Mouse (Mus musculus) c-Kit-negative CD71-positive TER-119-positive erythroid progenitor cells, embryonic 14.5 days (primary cell): ENCODE data around the gene Ramp1.

ENCODE experiments used
- DNase-seq: peaks from one replicate; pipeline ENCODE4 v3.0.0-alpha.2; 2013; ENCODE audit warnings: low read depth, low spot score

Ramp1 gene

DNA sequence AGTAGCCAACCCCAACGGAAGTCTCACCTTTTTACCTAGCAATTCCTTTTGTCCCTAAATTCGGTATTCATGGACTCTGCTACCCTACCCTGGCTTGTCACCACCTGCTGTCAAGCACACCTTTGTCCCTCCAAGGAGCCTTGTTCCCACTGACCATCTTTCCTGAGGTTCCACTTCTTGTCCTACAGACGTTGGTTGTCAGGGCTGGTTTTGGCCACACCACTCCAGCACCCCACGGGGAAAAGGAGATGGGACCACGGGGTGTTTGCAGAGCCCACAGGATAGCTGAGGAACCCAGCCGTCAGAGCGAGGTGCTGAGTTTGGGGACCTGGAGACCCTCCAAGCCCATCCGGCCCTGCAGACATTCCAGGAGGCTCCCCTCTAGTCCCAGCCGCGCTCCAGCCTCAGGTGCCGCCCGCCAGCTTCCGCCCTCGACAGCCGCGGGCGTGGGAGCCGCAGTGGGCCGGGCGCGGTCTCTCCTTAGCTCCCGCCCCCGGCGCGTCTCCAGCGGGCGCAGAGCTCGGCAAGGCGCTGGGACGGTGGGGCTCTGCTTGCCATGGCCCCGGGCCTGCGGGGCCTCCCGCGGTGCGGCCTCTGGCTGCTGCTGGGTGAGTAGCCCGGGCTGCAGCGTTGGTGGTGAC, at the start of gene Ramp1:
Ramp1 (plus strand) TSS at position 290 of the 641 bp plus-strand sequence.
- no peak for DNase-seq

DNA sequence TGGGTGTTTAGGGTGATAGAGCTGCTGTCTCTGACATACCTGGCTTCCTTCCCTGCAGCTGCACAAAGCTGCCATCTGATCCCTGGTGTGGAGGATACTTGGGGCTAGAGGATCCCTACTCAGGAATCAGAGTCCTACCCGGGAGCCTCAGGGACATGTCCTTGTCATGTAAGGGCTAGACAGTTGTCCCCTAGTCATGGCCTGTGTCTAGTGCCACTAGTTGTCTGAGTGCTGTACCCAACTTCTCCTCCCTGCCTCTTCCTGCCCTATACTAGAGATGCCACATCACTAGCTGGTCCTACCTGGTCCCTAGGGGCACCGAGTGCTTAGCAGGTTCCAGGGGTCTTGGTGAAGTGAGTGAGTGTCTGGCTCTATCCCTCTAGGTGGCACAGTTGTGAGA, 42.6 kb upstream of the Ramp1 start:
- DNase-seq = no peak

DNA sequence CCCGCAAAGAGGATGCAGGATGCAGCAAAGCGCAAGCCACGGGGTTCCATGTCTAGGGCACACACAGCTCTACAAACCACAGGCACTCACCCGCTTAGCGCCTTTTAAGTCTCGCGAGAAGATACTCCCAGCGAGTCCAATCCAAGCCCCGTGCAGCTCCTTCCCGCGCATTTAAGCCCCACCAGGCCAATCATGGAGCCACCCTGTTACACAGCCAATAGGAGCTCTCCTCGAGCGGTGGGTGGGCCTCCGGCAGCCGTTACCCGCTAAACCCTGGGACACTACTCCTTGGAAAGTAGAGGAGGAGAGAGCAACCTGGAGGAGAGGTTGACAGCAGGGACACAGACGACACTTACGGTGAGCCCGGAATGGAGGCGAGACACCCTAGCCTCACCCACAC, 34.8 kb upstream of the Ramp1 start, which contains the start of gene Rbm44:
Rbm44 (plus strand) TSS at position 277 of the 400 bp plus-strand sequence.
- DNase-seq = no peak

DNA sequence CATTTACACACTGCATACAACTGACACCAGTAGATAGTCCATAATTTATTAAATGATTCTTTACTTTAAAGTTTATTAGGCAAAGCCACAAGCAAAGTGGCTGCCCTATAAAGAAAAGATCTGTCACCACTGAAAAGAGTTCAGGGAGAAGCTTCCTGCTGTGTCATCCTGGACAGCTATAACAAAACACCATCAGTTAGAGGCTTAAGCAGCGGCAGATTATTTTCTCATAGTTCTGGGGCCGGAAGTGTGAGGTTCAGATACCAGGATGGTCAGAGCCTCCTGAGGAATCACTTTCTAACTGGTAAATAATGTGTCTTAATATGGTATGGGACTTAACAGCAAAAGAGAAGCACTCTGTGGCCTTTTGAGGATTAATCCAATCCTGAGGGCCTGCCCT, 28.1 kb upstream of the Ramp1 start:
- DNase-seq = no peak

DNA sequence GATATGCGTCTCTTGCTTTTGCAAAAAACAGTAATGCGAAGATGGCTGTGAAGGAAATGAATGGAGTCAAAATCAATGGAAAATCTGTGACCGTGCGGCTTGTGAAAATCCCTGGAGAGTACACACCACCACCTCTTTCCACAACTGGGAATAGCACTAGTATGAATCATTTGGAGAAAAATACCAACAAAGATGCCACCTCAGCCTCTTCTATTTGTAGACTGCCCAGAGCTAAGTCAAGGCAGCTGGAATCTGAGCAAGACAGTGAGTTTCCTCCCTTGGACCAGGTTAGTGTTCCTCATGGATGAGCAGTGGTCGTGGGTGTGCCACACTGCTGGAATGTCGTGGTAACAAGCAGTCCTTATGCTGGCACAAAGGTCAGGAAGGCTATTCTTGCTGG, 12.8 kb upstream of the Ramp1 start:
- DNase-seq = no peak

DNA sequence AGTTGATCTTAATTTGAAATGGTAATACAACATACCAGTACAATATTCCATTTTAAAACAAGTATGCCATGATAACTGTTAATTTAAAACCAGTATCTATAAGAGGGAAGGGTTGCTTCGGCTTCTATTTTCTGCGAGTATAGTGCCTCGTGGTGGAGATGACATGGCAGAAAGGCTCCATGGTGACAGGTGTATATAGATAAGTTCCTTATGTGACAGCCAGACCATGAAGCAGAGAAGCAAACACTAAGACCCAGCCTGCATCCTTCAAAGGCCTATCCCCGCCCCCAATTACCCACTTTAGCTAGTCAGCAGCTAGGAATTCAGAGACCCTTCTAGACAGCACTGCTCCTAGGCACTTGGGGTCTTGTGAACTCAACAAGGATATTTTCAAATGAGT, 10.5 kb upstream of the Ramp1 start:
- no peak for DNase-seq

DNA sequence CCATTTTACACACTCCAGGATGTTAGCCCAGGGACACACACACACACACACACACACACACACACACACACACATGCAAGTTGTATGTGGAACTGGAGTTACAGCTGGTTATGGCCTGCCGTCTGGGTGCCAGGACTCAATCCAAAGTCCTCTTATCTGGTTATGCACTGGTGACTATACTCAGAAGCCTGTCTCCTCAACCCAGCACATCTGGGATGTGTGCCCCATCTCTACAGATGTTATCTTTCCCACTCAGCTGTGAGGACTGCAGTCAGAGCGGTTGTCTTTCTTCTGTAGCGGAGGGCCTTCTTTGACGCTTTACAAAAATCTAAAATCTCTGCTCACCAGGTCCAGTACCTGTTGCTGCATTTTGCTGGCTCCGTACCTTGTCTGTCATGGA, 4.8 kb upstream of the Ramp1 start:
- no peak for DNase-seq

DNA sequence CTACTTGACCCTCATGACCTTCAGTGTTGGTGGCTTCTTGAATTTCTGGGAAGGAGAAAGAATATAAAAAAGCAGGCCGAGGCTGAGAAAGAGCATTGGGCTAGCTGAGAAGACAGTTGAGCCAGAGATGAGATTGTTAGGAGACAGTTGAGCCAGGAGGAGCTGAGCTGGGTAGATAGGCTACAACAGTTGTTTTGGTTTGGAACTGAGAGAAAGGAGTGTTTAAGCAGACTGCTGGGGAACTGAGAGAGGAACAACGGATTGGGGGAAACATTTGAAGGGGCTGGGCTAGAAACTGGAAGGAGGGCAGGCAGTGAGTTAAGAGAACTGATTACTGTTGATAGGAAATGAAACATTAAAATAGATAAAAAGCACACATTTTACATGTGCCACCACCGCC, 3.6 kb upstream of the Ramp1 start:
- DNase-seq = no peak

DNA sequence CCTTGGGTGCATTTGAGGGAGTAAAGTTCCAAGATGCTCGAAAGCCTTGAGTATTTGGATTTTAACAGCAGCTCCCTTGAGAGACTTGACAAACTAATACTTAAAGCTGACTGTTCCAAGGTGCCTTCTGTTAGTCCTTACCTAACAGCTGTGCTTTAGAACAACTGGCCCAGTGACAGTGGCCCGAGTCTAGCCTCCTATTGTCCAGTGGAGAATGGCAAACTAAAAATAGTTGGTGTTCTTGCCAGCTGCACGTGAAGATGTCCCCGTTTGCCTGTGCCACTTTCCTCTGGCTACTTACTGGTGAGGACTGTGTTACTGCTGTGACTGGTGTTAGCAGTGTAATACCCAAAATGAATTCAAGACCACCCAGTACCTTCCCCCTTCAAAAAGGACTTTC, 2.8 kb upstream of the Ramp1 start:
- no peak for DNase-seq

DNA sequence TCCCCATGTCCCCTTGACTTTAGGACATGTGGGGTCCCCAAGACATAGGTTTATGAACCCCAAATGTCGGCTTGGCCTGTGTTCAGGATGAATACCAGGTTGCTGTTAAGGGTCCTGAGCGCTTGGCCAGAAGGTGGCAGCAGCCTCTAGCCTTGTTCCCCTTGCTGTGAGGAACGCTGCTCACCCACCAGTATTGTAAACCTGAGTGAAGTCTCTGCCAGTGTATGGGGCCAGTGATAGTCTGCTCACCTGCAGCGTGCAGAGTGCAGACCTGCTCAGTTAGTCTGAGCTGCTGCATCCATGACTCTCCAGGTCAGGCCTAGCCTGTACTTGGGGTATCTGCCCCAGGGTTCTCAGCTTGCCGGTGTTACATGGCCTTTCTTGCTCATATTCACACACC, 536 bp upstream of the Ramp1 start:
- DNase-seq = no peak

DNA sequence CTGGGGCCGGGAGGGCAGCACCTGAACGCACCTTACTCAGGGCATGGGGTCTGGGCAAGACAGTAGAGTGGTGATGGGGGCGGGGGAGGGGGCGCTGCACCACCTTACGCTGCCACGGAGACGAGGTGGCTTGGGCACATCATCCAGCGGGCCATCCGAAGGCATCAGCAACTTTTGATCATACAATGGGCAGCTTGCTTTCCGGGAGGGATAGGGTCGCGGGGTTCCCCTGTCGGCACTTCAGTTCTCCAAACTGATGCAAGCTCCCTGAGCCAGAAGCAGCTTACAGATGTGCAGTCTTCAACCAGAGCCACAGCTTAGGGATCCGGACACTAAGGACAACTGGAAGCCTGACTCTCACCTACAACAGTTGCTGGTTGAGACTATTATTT, 548 bp downstream of the Ramp1 start:
- no peak for DNase-seq

DNA sequence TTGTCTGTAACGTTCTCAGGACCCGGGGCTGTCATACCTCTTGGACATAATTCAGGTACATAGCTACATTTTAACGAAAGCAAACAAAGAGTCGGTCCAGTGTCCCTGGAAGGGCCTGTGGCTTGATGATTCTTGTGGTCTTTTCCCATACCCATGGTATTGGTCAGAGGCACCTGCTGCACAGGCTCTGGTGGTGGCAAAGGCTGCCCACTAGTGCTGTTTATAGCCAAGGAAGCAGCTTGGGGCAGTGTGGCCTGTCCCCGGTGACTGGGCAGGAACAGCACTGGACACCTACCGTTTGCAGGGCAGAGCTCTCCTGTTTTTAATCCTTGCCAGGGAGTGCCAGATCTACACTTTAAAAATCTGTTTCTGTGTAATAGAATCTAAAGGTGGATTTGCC, 1.1 kb downstream of the Ramp1 start:
- no peak for DNase-seq

DNA sequence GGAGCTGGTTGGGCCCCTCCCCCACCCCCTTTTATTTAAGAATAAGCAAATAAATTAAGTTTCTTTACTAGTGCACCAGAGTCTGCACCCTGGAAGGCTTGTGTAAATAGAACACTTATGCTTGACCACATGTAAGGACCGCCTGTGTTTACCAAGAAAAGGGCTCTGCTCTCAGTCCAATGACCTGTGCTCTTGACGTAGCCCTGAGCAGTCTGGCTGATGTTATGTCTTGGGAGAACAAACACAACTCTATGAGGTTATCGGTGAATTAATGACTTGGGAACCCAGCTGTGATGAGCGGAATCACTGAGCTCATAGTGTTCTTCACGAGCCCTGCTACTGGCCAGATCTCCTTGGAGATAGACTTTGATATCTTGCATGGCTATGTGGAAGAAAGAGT, 1.6 kb downstream of the Ramp1 start:
- DNase-seq = no peak

DNA sequence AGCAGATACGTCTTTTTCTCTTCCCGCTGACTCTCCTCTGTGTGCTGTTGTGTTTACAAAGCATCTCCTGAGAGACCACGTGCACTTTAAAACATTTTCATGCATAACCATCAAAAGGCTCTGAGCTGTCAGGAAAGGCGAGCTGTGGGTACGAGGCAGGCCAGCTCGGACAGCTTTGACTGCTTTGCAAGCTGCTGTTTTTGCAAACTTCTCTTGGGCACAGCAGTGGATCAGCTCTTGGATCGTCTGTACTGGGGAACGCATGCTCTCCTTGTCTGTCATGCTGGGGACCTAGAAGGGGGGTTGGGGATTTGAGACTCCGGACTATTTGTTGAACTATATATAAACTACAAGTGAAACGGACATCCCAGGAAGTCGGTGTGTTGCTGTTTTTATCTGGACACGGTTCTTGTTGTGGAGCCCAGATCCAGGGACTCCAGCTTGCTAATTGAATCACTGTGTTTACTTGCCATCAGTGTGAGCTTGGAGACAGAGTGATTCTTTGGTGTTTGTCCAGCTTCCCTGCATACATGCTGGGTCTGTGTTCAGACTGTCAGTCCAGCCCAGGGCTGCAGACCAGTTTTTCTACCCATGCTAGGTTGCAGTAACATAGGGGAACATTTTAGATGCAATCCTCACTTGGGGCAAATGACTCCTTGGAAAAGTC, 2.3 kb downstream of the Ramp1 start:
- no peak for DNase-seq

DNA sequence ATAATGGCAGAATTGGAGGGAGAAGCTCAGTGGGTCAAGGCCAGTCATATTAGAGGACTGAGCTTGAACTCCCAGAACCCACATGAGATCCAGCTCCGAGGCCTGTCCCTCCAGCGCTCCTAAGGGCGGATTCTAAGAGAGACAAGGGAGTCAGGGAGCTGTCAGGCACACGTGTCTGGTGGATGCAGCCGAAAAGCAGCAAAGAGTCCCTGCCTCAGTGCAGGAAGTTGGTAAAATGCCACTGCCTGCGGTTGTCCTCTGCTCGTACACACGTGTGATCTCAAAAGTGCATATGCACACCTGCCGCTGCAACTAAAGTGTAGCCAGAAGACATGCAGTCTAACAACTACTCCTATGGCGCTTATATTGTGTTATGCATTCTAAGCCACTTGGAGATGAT, 3.7 kb downstream of the Ramp1 start:
- no peak for DNase-seq

DNA sequence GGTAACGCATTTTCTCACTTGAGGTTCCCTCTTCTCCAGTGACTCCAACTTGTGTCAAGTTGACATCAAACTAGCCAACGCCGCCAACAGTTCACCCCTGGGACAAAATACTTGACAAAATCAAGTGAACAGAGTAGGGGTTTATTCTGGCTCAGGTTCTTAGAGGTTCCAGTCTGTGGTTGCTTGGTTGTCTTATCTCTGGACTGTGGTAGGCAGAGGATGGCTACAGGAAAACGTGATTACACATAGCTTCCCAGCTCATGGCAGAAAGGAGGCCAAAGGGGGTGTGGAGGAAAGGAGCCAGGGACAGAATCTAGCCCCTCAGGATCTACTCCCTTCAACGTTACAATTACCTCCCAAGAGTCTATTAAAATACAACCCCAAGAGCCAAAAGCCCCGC, 7.1 kb downstream of the Ramp1 start:
- DNase-seq = no peak

DNA sequence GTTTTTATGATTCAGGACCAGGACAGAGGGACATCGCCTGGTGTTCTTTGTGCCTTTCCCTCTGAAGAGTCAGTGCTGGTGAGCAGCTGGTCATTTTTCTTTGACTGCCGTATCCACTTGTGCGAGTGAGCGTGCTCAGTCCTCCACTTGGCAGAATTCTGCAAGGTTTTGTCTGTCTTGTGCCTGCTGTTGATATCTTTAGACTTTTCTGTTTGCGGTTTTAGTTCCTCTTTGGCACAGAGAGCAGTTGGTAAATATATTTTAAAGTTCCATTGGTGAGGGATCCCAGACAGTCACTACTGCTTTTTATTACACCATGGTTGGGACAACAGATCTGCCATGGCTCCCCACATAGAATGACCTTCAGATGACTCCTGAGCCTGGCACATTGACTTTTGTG, 7.7 kb downstream of the Ramp1 start:
- no peak for DNase-seq

DNA sequence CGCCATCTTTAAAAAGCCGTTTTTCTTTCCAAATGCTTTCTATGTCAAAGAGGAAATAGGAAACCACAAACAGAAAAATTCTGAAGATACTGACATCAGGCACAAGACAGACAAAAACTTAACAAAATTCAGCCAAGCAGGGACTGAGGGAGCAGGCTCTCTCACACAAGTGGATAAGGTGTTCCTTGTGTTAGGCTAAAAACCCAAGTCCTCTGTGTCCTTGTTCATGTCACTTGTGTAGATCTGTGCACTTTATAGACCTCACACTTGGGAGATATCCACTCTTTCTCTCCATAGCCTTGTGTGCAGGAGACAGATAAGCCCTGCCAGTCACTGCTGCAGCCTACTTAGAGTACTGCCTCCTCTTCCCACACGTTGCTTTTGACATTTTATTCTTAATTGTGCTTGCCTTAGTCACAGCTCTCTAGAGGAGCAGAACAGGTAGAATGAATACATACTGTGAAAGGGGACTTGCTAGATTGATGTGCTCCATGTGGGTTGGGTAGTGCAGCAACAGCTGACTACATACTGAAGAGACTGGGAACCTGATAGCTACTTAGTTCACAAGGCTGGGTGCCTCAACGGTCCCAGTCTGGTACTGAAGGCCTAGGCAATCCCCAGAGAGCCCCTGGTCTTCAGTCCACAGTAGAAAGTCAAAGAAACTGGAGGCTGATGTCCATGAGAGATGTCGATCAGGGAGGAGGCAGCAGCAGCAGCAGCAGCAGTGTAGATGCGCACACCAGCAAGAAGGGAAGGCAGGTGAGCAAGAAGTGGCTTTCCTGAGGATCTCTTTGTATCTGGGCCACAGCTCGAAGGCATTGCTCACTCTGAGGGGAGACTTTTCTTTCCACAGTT, 8.4 kb downstream of the Ramp1 start:
- DNase-seq = no peak

DNA sequence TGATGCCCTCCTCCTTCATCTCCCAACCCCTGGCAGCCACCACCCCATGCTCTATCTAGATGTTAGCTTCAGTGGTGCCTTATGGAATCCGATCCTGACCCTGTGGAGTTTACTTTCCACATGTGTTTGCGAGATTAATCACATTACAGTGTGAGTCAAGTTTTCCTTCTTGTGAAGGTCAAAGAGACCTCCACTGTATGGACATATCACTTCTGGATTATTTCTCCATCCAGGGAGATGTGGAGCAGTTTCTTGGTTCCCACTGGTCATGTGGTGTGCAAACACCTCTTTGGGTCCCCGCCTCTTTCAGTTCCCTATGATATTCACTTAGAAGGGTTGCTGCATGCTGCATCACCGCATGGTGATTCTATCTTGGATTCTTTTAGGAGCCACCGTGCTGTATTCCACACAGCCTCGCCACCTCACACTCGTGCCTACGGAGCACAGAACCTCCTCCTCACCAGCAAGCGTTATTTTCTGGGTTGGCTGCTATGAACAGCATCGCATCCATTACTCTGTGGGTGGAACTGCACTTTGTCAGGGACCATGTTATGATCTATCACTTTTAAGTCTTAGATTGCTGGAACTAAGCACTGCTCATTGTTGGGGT, 9.3 kb downstream of the Ramp1 start:
- no peak for DNase-seq

DNA sequence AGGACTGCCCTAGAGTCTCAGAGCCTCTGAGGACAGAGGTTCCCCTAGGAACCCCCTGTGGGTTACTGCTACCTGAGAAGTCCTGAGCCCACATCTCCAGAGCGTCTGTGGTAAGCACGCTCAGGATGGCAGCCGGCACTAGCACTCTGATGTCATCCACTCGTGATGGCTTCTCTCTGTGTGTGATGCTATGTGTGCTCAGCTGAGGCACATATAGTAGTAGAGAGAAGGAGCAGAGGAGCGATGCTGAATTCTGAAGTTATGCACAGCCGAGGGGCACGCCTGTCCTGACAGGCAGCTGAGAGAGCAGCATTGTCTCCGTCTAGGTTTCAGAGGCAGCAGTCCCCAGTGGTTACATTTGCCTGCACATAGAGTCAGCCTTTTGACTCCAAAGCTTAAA, 12.6 kb downstream of the Ramp1 start:
- no peak for DNase-seq

DNA sequence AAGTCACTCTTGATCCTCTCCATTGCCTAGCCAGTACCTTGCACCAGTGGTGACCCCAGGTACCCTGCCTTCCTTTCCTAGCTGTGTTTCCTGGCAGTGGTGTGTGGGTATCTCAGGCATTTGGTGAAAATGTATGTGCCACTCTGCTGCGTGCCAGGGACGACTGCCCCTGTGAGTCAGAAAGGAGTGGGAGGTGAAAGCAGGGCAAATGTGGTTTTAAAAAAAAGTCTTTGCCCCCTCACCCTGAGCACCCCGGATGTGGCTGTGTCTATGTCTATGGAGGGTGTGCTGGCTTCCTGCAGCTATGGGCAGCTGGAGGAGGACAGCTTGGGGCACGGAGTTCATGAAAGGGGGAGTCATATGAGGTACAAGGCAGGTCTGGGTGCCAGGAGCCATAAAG, 13.6 kb downstream of the Ramp1 start:
- no peak for DNase-seq

DNA sequence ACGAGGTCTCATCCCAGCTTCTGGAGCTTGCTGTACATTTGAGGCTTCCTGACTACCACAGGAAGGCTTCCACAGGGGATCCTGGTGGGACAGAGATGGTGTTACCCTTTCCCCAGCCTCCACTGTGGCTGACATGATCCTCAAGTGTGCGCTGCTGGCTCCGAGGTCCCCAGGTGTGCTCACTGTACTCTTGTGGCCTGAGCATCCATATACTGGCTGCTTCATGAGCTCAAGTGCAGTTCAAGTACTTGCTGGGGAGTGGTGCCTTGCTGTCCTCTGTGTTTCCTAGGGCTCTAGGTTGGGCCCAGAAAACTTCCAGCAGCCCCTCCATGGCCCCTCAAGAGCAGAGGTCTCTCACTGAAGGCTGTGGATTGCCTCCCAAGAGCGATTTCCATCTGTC, 14.1 kb downstream of the Ramp1 start:
- no peak for DNase-seq
